Mouse (Mus musculus) brain, embryonic 14.5 days (tissue): ENCODE results near the gene Ercc6l2.

ENCODE experiments used
- CTCF ChIP-seq: fragments of 200-500 bp; IDR thresholded peaks from 2 replicates; pipeline ENCODE4 v1.5.1; 2012; ENCODE audit warnings: inconsistent platforms, mild to moderate bottlenecking, moderate library complexity, borderline replicate concordance; ENCODE audit not compliant: insufficient read depth, insufficient read length; ENCODE audit errors: extremely low read depth
- POLR2A ChIP-seq: fragments of 200-500 bp; IDR thresholded peaks from 2 replicates; pipeline ENCODE4 v1.6.1; 2012; ENCODE audit warnings: mild to moderate bottlenecking, inconsistent platforms, borderline replicate concordance; ENCODE audit not compliant: poor library complexity, insufficient read depth, insufficient read length, severe bottlenecking; ENCODE audit errors: extremely low read depth

GRCm38 (mm10) chr13:63917776-63918621, 103.0 kb downstream of the Ercc6l2 start:
- TF ChIP-seq POLR2A (no peak), CTCF (no peak)
